Mouse (Mus musculus): ENCODE data around the gene F2r. TPM values are rescaled to one million over a fixed set of nuclear protein-coding genes. Genes with fewer than 3 reads are reported as not detected.

F2r gene
- polyA plus RNA-seq, 1 experiment from 2014 or later: 41.7 TPM

GRCm38 (mm10) chr13:95587628-95588027 is 30.7 kb downstream of the F2r start:
- WGBS: 87% methylated on average over 4 of the region's 4 CpGs
- no peaks in the 10 kb centered on the region for H3K27me3 ChIP-seq (replicated peaks; ENCODE audit: control insufficient read depth, insufficient read depth, low read length)

DNA sequence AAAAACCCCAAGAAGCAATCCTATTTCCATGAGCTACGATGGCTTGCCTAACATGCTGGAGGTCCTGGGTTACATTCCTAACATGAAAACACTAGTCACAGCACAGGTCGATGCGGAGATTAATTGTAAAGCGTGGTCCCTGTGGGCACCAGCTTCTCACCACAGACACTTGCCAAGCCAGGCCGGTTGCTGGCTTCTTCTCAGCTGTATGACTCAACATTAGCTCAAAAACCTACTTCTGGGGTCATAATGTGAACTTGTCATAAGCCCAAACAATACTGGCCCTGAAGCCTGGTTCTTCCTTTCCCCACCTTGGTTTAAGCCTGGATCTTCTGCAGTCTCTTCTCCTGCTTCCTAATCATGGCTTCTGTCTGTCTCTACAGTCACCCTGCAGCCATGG is 33.4 kb downstream of the F2r start:
- ATAC-seq: no peak
- Histone ChIP-seq H3K9me3 (ENCODE audit: control insufficient read depth, low read length) (no peaks in the 10 kb centered on the region), H3K4me2 (ENCODE audit: low read depth, low read length) (no peak overlapping the region), H3K36me3 (ENCODE audit: control insufficient read depth, insufficient read depth, low read length) (no peaks in the 10 kb centered on the region), H3K9ac (ENCODE audit: low read depth, low read length) (no peak overlapping the region), H3K27me3 (replicated peaks; ENCODE audit: control insufficient read depth, insufficient read depth, low read length) (no peaks in the 10 kb centered on the region), H3K27ac (ENCODE audit: low read length) (no peak overlapping the region), H3K4me3 (ENCODE audit: low read length) (no peak overlapping the region), H3K4me1 (ENCODE audit: control insufficient read depth, insufficient read depth, low read length) (no peaks in the 10 kb centered on the region)
- 81% methylated on average over 5 of the region's 5 CpGs for WGBS

More at GRCm38 (mm10) chr13:95587628-95588027, 30.7 kb downstream of the F2r start:
- Histone ChIP-seq H3K9ac (ENCODE audit: low read depth, low read length) (no peak overlapping the region), H3K4me3 (ENCODE audit: low read length) (no peak overlapping the region), H3K4me1 (ENCODE audit: control insufficient read depth, insufficient read depth, low read length) (no peaks in the 10 kb centered on the region), H3K27ac (ENCODE audit: low read length) (no peak overlapping the region), H3K9me3 (ENCODE audit: control insufficient read depth, low read length) (no peaks in the 10 kb centered on the region), H3K4me2 (ENCODE audit: low read depth, low read length) (no peak overlapping the region), H3K36me3 (ENCODE audit: control insufficient read depth, insufficient read depth, low read length) (no peaks in the 10 kb centered on the region)
- ATAC-seq: no peak

DNA sequence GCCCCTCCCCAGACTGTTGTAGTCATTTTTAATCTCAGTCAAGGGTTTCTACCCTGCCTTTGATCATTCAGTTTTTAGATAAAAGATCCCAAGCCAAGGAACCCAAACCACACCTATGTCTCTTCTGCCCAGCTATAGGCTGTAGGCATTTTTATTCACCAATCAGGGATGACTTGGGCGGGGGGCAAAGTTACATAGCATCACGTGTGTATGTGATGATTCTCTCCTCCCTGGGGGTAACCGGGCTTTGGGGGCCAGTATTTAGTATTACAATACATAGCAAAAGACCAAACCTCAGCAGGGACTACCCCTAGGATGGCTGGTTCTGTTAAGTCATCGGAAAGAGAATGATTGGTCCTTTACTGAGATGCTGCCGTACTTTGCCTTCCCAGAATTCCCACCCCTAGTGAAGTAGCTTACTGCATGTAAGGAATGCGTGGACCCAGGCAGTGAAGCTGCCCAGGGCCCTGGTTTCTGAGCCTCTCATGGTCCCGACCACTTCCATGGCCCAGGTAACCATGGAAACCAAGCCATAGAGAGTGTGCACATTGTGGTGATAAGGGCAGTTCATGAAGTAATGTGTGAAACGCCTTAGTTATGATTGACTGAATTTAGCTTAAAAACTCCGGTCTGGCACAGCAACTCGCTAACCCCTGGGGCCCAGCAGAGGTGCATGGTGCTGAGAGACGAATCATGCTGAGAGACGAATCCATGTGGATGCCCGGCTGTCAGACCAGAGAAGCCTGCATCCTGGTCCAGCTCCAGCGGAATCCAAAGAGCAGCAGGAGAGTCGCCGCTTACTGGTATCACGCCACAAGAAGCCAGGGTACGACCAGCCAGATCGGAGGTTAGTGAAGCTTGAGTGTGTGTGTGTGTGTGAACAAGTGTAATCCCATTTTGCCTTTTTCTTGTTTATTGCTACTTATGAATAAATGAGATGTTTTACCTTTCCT is 34.8 kb downstream of the F2r start:
- no peaks in the 10 kb centered on the region for H3K9me3 ChIP-seq (ENCODE audit: control insufficient read depth, low read length)
- H3K36me3 ChIP-seq (ENCODE audit: control insufficient read depth, insufficient read depth, low read length): no peaks in the 10 kb centered on the region
- 69% methylated on average over 19 of the region's 19 CpGs for WGBS

DNA sequence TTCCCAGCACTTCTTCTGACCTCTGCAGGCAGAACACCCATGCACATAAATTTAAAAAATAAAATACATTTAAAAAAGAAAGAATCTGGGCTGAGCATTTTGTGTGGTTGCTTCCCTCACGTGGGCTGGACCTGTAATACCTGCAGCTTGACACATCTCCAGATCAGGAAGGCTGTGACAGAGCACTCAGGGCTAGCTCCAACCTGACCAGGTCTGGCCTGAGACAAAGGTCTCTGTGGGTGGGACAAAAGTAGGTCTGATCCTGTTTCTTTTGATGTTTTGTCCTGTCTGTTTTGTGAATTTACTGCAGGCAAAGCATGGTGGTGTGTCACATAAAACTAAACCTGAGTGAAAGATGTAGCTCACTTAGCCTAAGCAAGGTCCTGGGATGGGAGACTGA is 36.4 kb downstream of the F2r start:
- no peak overlapping the region for H3K4me3 ChIP-seq (ENCODE audit: low read length)
- no peak overlapping the region for H3K4me2 ChIP-seq (ENCODE audit: low read depth, low read length)
- H3K9me3 ChIP-seq (ENCODE audit: control insufficient read depth, low read length): no peaks in the 10 kb centered on the region
- H3K36me3 ChIP-seq (ENCODE audit: control insufficient read depth, insufficient read depth, low read length): no peaks in the 10 kb centered on the region
- H3K4me1 ChIP-seq (ENCODE audit: control insufficient read depth, insufficient read depth, low read length): no peaks in the 10 kb centered on the region
- H3K9ac ChIP-seq (ENCODE audit: low read depth, low read length): no peak overlapping the region
- no peak for ATAC-seq
- H3K27me3 ChIP-seq (replicated peaks; ENCODE audit: control insufficient read depth, insufficient read depth, low read length): no peaks in the 10 kb centered on the region
- WGBS: 56% methylated on average over 1 of the region's 1 CpGs
- no peak overlapping the region for H3K27ac ChIP-seq (ENCODE audit: low read length)

More for the DNA sequence above, 34.8 kb downstream of the F2r start:
- H3K4me1 ChIP-seq (ENCODE audit: control insufficient read depth, insufficient read depth, low read length): no peaks in the 10 kb centered on the region
- H3K9ac ChIP-seq (ENCODE audit: low read depth, low read length): no peak overlapping the region
- no peak for ATAC-seq
- H3K4me3 ChIP-seq (ENCODE audit: low read length): no peak overlapping the region
- no peaks in the 10 kb centered on the region for H3K27me3 ChIP-seq (replicated peaks; ENCODE audit: control insufficient read depth, insufficient read depth, low read length)
- no peak overlapping the region for H3K27ac ChIP-seq (ENCODE audit: low read length)
- no peak overlapping the region for H3K4me2 ChIP-seq (ENCODE audit: low read depth, low read length)

GRCm38 (mm10) chr13:95578016-95578697 is 40.1 kb downstream of the F2r start:
- Histone ChIP-seq H3K4me3 (ENCODE audit: low read length) (no peak overlapping the region), H3K4me2 (ENCODE audit: low read depth, low read length) (no peak overlapping the region), H3K36me3 (ENCODE audit: control insufficient read depth, insufficient read depth, low read length) (no peaks in the 10 kb centered on the region), H3K4me1 (ENCODE audit: control insufficient read depth, insufficient read depth, low read length) (no peaks in the 10 kb centered on the region), H3K27me3 (replicated peaks; ENCODE audit: control insufficient read depth, insufficient read depth, low read length) (no peaks in the 10 kb centered on the region), H3K9ac (ENCODE audit: low read depth, low read length) (no peak overlapping the region), H3K9me3 (ENCODE audit: control insufficient read depth, low read length) (no peaks in the 10 kb centered on the region), H3K27ac (ENCODE audit: low read length) (no peak overlapping the region)
- WGBS: 90% methylated on average over 5 of the region's 5 CpGs
- no peak for ATAC-seq

DNA sequence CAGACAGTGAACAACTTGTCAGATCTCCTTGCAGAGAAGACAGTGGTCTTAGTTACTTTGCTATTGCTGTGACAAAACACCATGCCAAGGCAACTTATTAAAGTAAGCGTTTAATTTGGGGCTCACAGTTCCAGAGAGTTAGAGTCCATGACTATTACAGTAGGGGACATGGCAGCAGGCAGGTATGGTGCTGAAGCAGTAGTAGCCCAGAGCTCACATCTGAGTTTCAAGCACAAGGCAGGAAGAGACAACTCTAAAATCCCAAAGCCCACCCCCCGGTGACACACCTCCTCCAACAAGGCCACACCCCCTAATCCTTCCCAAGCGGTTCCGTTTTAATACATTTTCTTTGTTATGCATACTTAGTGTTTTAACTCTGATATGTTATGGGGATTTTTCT is 47.4 kb downstream of the F2r start:
- over 99% methylated on average over 4 of the region's 4 CpGs for WGBS
- no peak for ATAC-seq
- no peak overlapping the region for H3K27ac ChIP-seq (ENCODE audit: low read length)
- H3K9me3 ChIP-seq (ENCODE audit: control insufficient read depth, low read length): no peaks in the 10 kb centered on the region
- H3K27me3 ChIP-seq (replicated peaks; ENCODE audit: control insufficient read depth, insufficient read depth, low read length): no peaks in the 10 kb centered on the region
- no peak overlapping the region for H3K9ac ChIP-seq (ENCODE audit: low read depth, low read length)
- no peak overlapping the region for H3K4me3 ChIP-seq (ENCODE audit: low read length)
- no peaks in the 10 kb centered on the region for H3K36me3 ChIP-seq (ENCODE audit: control insufficient read depth, insufficient read depth, low read length)
- H3K4me2 ChIP-seq (ENCODE audit: low read depth, low read length): no peak overlapping the region
- H3K4me1 ChIP-seq (ENCODE audit: control insufficient read depth, insufficient read depth, low read length): no peaks in the 10 kb centered on the region

DNA sequence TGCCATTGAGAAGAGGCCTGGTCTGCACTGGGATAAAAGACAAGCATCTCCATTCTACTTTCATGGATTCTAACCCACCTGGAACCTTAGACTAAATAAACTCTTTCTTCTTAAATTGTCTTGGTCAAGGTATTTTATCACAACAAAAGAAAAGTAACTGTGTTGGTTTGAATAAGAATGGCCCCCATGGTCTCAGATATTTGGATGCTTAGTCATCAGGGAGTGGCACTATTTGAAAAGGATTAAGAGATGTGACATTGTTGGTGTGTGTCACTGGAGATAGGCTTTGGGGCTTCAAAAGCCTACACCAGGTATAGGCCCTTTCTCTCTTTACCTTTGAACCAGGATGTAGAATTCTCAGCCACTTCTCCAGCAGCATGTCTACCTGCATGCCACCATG is 49.0 kb downstream of the F2r start:
- Histone ChIP-seq H3K27me3 (replicated peaks; ENCODE audit: control insufficient read depth, insufficient read depth, low read length) (no peaks in the 10 kb centered on the region), H3K9me3 (ENCODE audit: control insufficient read depth, low read length) (no peaks in the 10 kb centered on the region), H3K27ac (ENCODE audit: low read length) (no peak overlapping the region), H3K4me1 (ENCODE audit: control insufficient read depth, insufficient read depth, low read length) (no peaks in the 10 kb centered on the region), H3K4me2 (ENCODE audit: low read depth, low read length) (no peak overlapping the region), H3K9ac (ENCODE audit: low read depth, low read length) (no peak overlapping the region), H3K4me3 (ENCODE audit: low read length) (no peak overlapping the region), H3K36me3 (ENCODE audit: control insufficient read depth, insufficient read depth, low read length) (no peaks in the 10 kb centered on the region)
- ATAC-seq: no peak

GRCm38 (mm10) chr13:95568336-95568735 is 50.0 kb downstream of the F2r start:
- 94% methylated on average over 3 of the region's 3 CpGs for WGBS
- Histone ChIP-seq H3K27me3 (replicated peaks; ENCODE audit: control insufficient read depth, insufficient read depth, low read length) (no peaks in the 10 kb centered on the region), H3K36me3 (ENCODE audit: control insufficient read depth, insufficient read depth, low read length) (no peaks in the 10 kb centered on the region), H3K4me1 (ENCODE audit: control insufficient read depth, insufficient read depth, low read length) (no peaks in the 10 kb centered on the region), H3K9ac (ENCODE audit: low read depth, low read length) (no peak overlapping the region), H3K27ac (ENCODE audit: low read length) (no peak overlapping the region), H3K4me3 (ENCODE audit: low read length) (no peak overlapping the region), H3K4me2 (ENCODE audit: low read depth, low read length) (no peak overlapping the region), H3K9me3 (ENCODE audit: control insufficient read depth, low read length) (no peaks in the 10 kb centered on the region)
- ATAC-seq: no peak

DNA sequence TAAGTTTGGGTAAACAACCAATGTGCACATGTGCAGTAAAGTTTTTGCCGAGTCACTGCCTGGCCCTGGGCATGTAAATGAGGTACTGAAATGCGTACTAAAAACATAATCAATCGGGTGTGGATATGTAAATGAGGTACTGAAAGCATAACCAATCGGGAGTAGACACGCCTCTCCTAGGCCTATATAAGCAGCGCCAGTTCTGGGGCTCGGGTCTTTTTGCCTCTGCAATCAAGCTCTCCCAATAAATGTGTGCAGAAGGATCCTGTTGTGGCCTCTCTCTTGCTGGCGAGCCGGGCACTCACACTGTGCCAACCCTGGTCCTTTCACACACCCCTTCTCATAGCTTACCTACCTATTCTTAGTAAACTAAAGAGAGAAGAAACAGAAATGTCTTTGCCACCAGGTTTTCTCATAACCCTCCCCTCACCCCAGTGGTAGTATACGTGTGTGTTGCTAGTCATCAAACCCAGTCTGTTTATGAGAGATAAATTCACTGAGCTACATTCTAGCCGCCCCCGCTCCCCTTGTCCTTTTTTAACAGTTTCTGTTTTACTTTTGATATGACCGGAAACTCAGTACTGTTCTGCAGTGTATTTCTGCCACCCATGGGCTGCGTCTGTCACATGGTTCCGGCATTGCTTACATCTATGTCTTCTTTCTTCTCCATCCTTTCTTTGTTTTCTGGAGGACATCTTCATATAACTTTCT is 51.3 kb downstream of the F2r start:
- no peak overlapping the region for H3K4me2 ChIP-seq (ENCODE audit: low read depth, low read length)
- no peaks in the 10 kb centered on the region for H3K27me3 ChIP-seq (replicated peaks; ENCODE audit: control insufficient read depth, insufficient read depth, low read length)
- no peak overlapping the region for H3K4me3 ChIP-seq (ENCODE audit: low read length)
- ATAC-seq: no peak
- no peaks in the 10 kb centered on the region for H3K9me3 ChIP-seq (ENCODE audit: control insufficient read depth, low read length)
- H3K4me1 ChIP-seq (ENCODE audit: control insufficient read depth, insufficient read depth, low read length): no peaks in the 10 kb centered on the region
- H3K36me3 ChIP-seq (ENCODE audit: control insufficient read depth, insufficient read depth, low read length): no peaks in the 10 kb centered on the region
- H3K9ac ChIP-seq (ENCODE audit: low read depth, low read length): no peak overlapping the region
- H3K27ac ChIP-seq (ENCODE audit: low read length): no peak overlapping the region
- 93% methylated on average over 15 of the region's 15 CpGs for WGBS
